Mouse (Mus musculus): ENCODE measurements around the gene Olfr803. TPM values are rescaled to one million over a fixed set of nuclear protein-coding genes. Genes with fewer than 3 reads are reported as not detected.

Gene Olfr803
- not detected in 2 replicates for polyA plus RNA-seq (2021; fragmentation: Nextera tagmentation)
- long read RNA-seq, experiment 1: 0 reads
- long read RNA-seq, experiment 2: 0 reads

GRCm38 (mm10) chr10:129694186-129694585, at the start of gene Olfr803:
Gene Olfr803, minus strand, starts transcription at chr10:129694286.

GRCm38 (mm10) chr10:129741821-129742220, 47.7 kb upstream of the Olfr803 start, which contains the start of gene Olfr806:
Gene Olfr806, minus strand, starts transcription at chr10:129741921.

GRCm38 (mm10) chr10:129729275-129729674, 35.2 kb upstream of the Olfr803 start, which contains the start of gene Olfr805:
Gene Olfr805, minus strand, starts transcription at chr10:129729375.

DNA sequence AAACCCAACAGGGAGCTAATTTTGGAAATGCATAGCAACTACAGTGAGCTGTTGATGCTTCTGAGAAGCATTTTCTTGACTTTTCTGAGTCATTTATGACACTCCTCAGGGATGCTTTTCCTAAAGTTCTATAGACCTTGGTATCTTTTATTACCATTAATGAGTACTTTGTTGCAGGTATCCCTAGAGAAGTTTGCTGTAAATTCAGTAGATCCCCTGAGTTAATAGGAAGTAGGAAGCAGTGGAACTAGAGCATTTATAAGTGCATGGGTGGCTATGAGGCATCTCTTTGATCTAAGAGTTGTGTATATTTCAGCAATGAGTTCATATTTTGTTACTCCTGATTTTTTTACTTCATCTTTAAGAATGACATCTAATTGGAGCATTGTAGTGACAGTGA, 8.8 kb upstream of the Olfr803 start, which contains the start of gene Olfr804:
Gene Olfr804, plus strand, starts transcription at position 301 of the 400 bp plus-strand sequence.

GRCm38 (mm10) chr10:129688069-129688468, 6.0 kb downstream of the Olfr803 start, which contains the start of gene Olfr802:
Gene Olfr802, minus strand, starts transcription at chr10:129688169.

DNA sequence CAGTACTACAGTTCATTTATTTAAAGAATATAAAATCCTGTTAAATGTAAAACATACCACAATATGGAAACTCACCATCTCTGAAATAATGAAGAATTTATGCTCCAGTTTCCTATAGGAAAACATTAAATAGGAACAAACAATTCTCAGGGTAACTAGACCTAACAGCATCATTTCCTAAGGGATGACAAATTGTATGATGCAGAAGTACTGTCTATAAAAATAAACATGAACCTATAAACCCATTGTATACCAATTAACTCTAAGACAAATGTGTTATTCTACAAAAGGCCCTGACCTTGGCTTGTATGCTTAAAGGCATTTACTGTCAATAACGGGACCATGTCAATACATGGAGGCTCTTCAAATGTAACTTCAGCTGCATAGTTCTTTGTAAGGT, 20.3 kb downstream of the Olfr803 start, which contains the start of gene Olfr801:
Gene Olfr801, minus strand, starts transcription at position 101 of the 400 bp plus-strand sequence.

DNA sequence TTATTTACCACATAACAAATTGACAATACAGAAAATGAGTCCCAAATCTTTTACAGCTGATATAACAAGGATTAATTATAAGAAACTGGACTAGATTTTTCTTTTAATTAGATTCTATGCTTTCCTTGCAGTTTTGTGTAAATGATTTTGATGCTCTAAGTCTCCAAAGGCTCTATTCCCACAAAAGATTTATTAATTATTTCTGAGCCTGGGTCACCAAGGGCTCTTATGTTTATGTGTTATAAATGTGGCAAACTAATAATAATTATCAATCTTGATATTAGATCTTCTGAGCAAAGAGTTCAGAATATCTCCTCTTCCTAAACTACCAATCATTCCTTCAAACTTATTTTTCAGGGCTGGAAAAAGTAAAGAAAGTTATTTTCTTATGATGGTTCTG, 36.7 kb downstream of the Olfr803 start, which contains the start of gene Olfr800:
Gene Olfr800, plus strand, starts transcription at position 301 of the 400 bp plus-strand sequence.

Other genes with a start within 250 kb of the Olfr803 start
- gene Olfr787, start 232.4 kb downstream of the Olfr803 start, polyA plus RNA-seq (2021; fragmentation: Nextera tagmentation): not detected in 2 replicates
- gene Olfr788, start 223.3 kb downstream of the Olfr803 start, polyA plus RNA-seq (2021; fragmentation: Nextera tagmentation): not detected in 2 replicates
- not detected in 2 replicates for gene Olfr789, start 209.5 kb downstream of the Olfr803 start, polyA plus RNA-seq (2021; fragmentation: Nextera tagmentation)
- not detected in 2 replicates for gene Olfr790, start 195.8 kb downstream of the Olfr803 start, polyA plus RNA-seq (2021; fragmentation: Nextera tagmentation)
- not detected in 2 replicates for gene Olfr791, start 172.5 kb downstream of the Olfr803 start, polyA plus RNA-seq (2021; fragmentation: Nextera tagmentation)
- gene Olfr792, start 155.1 kb downstream of the Olfr803 start, polyA plus RNA-seq (2021; fragmentation: Nextera tagmentation): not detected in 2 replicates
- not detected in 2 replicates for gene Olfr794, start 126.6 kb downstream of the Olfr803 start, polyA plus RNA-seq (2021; fragmentation: Nextera tagmentation)
- gene Olfr796, start 81.7 kb downstream of the Olfr803 start, polyA plus RNA-seq (2021; fragmentation: Nextera tagmentation): not detected in 2 replicates
- gene Olfr798, start 66.4 kb downstream of the Olfr803 start, polyA plus RNA-seq (2021; fragmentation: Nextera tagmentation): not detected in 2 replicates
- gene Olfr799, start 56.8 kb downstream of the Olfr803 start, polyA plus RNA-seq (2021; fragmentation: Nextera tagmentation): not detected in 2 replicates
- gene Olfr800, start 36.6 kb downstream of the Olfr803 start, polyA plus RNA-seq (2021; fragmentation: Nextera tagmentation): not detected in 2 replicates
- gene Olfr801, start 20.4 kb downstream of the Olfr803 start, polyA plus RNA-seq (2021; fragmentation: Nextera tagmentation): not detected in 2 replicates
- gene Olfr802, start 6.1 kb downstream of the Olfr803 start, polyA plus RNA-seq (2021; fragmentation: Nextera tagmentation): 0.03 and 0.07 TPM in 2 replicates
- gene Olfr804, start 8.9 kb upstream of the Olfr803 start, polyA plus RNA-seq (2021; fragmentation: Nextera tagmentation): not detected in 2 replicates
- not detected in 2 replicates for gene Olfr805, start 35.1 kb upstream of the Olfr803 start, polyA plus RNA-seq (2021; fragmentation: Nextera tagmentation)
- not detected in 2 replicates for gene Olfr806, start 47.6 kb upstream of the Olfr803 start, polyA plus RNA-seq (2021; fragmentation: Nextera tagmentation)
- gene Olfr807, start 63.5 kb upstream of the Olfr803 start, polyA plus RNA-seq (2021; fragmentation: Nextera tagmentation): not detected in 2 replicates
- gene Olfr808, start 71.2 kb upstream of the Olfr803 start, polyA plus RNA-seq (2021; fragmentation: Nextera tagmentation): not detected in 2 replicates
- gene Olfr809, start 80.4 kb upstream of the Olfr803 start, polyA plus RNA-seq (2021; fragmentation: Nextera tagmentation): not detected in 2 replicates
- not detected in 2 replicates for gene Olfr810, start 100.6 kb upstream of the Olfr803 start, polyA plus RNA-seq (2021; fragmentation: Nextera tagmentation)
- not detected in 2 replicates for gene Olfr811, start 110.1 kb upstream of the Olfr803 start, polyA plus RNA-seq (2021; fragmentation: Nextera tagmentation)
- not detected in 2 replicates for gene Olfr812, start 151.8 kb upstream of the Olfr803 start, polyA plus RNA-seq (2021; fragmentation: Nextera tagmentation)
- not detected in 2 replicates for gene Olfr813, start 161.1 kb upstream of the Olfr803 start, polyA plus RNA-seq (2021; fragmentation: Nextera tagmentation)
- not detected in 2 replicates for gene Olfr814, start 185.6 kb upstream of the Olfr803 start, polyA plus RNA-seq (2021; fragmentation: Nextera tagmentation)
- not detected in 2 replicates for gene Olfr815, start 211.6 kb upstream of the Olfr803 start, polyA plus RNA-seq (2021; fragmentation: Nextera tagmentation)
- gene Olfr816, start 221.3 kb upstream of the Olfr803 start, polyA plus RNA-seq (2021; fragmentation: Nextera tagmentation): not detected in 2 replicates